Mouse (Mus musculus): ENCODE data around the gene Ttpal.
A peak's percentile ranks its signal among the peaks of the same experiment; 100 is the strongest.

Ttpal gene

GRCm38 (mm10) chr2:163660103-163660701 lies 58.1 kb downstream of the Ttpal start:
- DNase-seq (ENCODE audit: inconsistent ontology term): no peak

- no peak for DNase-seq (ENCODE audit: inconsistent ontology term)
Measured at GRCm38 (mm10) chr2:163661371-163661850, 59.3 kb downstream of the Ttpal start.

GRCm38 (mm10) chr2:163662076-163662475 lies 60.0 kb downstream of the Ttpal start:
- no peak for DNase-seq (ENCODE audit: inconsistent ontology term)

GRCm38 (mm10) chr2:163662698-163663221 lies 60.6 kb downstream of the Ttpal start:
- no peak for DNase-seq (ENCODE audit: inconsistent ontology term)

- peak; percentile 65 for DNase-seq (ENCODE audit: inconsistent ontology term)
Measured at GRCm38 (mm10) chr2:163663930-163664329, 61.8 kb downstream of the Ttpal start.

GRCm38 (mm10) chr2:163667045-163667444 lies 64.9 kb downstream of the Ttpal start:
- no peak for DNase-seq (ENCODE audit: inconsistent ontology term)
